Mouse (Mus musculus) right cerebral cortex, postnatal 10 days (tissue): Measurements from ENCODE around the gene Sox8.

Experiments
- DNase-seq, 2 experiments: peaks; one replicate each; pipeline ENCODE4 v3.0.0; 2021; ENCODE audit warnings: low spot score in 2 of 2

Gene Sox8

DNA sequence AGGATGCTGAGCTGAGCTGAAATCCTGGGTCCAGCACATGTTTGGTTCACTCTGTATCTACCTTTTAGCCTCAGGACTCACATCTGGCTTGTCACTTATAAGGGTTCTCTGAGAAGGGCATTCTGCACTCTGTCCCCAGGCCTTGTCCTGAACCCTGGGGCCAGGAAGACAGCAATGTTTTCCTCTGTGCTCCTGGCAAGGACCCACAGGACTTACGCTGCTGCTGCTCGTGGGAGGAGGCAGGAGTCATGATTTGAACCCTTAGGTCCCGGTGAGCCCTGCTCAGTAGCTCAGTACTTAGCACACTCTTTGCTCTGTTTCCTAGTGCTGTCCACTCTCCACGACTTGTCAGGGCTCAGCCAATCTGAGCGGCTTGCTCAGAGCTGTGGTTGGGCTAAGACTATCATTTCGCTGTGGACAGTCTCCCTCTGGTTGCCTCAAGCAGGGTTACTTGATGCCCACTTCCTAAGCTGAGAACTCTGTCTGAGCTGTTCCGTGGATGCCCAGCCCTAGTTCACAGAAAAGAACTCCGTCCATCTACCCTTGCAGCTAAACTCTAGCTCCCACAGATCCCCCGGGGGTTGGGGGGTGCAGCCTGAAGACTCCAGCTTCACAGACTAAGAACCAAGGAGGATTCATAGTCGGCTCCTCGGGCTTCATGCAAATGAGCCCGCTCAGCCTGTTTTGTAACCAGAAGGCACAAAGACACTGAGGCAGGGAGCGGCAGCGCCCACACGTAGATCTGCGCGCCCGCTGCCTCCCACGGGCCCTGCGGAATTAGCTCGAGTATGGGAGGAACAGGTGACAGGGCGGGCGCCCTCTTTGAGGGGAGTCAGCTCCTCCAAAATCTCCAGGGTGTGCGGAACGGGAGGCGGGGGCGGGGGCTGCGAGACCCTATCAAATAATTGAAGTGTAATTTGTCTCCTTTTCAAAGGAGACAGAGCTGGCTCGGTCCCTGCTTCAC is 14.5 kb downstream of the Sox8 start:
- DNase-seq: peak; percentile 89 to 93

DNA sequence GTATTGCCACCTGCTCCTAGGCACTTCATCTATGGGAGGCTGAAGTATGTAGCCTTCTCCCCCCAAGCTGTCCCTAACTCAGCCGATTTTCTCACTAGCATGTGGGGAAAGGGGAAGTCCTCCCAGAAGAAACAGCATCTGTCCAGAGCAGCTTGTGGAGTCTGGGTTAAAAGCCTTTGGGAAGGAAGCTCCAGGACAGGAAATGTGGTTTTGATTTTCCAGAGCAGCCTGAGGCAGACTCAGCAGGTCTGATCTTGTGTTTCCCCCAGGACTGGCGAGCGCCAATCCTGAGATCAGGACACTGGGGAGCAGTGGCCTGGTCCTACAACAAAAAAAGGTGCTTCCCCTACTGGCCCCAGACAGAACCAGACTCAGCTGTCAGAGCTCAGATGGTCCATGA is 15.3 kb downstream of the Sox8 start:
- DNase-seq: no peak

DNA sequence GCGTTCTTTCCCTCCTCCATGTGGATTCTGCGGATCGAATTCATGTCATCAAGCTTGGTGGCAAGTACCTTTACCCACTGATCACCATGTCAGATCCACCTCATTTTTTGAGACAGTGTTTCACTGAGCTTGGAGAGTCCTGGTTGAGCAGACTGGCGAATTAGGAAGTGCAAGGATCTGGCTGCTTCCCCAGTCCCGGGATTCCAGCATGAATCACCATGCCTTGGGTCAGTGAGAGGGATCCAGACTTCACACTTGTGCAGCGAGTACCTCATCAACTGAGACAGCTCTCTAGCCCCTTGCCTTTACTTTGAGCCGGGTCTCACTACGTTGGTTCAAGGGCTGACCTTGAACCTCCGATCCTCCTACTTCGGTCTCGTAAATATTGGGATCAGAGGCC is 19.2 kb downstream of the Sox8 start:
- no peak for DNase-seq

- DNase-seq: no peak
Measured at GRCm38 (mm10) chr17:25550020-25550419, 20.5 kb downstream of the Sox8 start.

GRCm38 (mm10) chr17:25547026-25547425 is 23.5 kb downstream of the Sox8 start:
- no peak for DNase-seq

DNA sequence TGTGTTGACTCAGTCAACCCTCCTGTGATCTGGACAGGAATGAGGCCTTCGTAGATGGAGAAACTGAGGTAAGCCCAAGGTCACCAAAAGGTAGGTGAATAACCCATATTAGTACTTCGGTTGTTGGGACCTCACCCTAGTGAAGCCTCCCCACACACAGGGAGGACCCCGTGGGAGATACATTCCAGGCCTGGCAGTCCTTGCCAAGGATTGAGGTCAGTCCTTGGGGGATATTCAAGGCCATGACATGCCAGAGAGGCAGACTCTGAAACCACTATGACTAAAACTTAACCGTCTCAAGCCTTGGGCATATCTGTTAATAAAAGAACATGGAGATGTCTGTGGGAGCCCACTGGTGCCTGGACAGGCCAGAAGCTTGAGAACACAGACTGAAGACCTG is 28.7 kb downstream of the Sox8 start:
- no peak for DNase-seq

DNA sequence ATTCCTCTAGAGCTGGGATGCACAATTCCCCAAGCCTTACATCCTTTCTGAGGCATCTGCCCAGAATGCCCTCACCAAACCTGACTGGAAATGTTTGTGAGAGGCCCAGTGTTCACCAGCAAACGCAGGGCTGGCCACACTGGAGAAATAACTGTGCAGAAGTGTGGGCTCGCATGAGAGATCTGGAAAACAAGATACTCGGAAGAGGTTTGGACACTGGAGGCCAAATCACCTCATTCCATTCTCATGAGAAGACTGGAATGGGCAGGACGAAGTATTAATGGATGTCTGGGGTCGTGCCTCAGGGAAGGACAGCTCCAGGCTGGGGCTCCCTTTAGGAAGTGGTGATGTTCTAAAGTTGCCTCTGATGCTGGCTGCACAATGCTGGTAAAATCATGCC is 29.8 kb downstream of the Sox8 start:
- DNase-seq: no peak

GRCm38 (mm10) chr17:25538945-25539875 is 31.3 kb downstream of the Sox8 start:
- peak; percentile 50 to 66 for DNase-seq

DNA sequence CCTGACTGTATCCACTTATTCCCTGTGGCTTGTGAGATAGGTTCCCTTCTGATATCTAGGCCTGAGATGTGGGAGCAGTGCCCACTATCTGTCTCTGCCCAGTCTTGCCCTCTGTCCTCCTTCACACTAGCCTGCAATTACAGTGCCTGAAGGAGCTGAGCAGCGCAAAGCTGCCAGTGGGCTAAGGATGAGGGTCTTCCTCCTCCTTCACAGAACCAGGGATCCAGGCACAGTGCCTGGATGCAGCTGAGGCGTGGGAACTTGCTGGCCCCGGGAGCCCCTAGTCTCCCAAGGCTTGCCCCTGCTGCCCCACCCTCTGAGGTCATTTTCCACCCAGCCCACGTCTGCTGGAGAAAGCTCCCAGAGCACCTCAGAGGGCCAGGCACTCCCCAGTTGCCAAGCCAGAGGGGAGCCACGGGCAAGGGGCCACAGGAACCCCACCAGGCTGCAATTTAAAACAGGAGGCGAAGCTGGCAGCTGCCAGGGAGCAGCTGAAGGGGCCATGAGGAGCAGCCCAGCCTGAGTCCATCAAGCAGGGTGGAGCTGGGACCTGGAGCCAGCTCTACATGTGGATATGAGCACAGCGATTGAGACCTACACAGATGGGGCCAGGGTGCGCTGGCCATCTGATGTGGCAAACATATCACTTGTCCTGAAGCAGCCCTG is 40.0 kb downstream of the Sox8 start:
- DNase-seq: peak; percentile 47 to 68

GRCm38 (mm10) chr17:25522080-25522479 is 48.4 kb downstream of the Sox8 start:
- DNase-seq: no peak

- DNase-seq: peak; percentile 43 to 52
Measured at GRCm38 (mm10) chr17:25520492-25520891, 50.0 kb downstream of the Sox8 start.

- DNase-seq: peak; percentile 71 to 79
Measured at GRCm38 (mm10) chr17:25519511-25519910, 51.0 kb downstream of the Sox8 start.

DNA sequence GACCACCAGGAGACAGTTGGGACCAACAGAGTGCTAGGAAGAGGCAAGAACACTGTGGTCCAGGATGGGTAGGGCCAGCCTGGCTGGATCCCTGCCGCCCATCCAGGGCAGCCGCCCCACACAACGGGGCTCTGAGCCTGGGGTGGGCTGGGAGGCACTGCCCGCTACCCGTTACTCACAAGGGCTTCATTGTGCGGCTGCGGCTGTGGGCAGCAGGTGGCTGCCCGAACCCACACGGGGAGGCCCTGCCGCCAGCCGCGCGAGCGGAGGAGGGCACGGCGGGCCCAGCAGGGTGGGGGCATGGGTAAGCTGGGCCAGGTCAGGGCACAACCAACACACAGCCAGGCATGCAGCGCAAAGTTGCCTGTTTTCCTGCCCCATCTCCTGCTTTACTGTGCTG is 52.3 kb downstream of the Sox8 start:
- DNase-seq: peak; percentile 75

DNA sequence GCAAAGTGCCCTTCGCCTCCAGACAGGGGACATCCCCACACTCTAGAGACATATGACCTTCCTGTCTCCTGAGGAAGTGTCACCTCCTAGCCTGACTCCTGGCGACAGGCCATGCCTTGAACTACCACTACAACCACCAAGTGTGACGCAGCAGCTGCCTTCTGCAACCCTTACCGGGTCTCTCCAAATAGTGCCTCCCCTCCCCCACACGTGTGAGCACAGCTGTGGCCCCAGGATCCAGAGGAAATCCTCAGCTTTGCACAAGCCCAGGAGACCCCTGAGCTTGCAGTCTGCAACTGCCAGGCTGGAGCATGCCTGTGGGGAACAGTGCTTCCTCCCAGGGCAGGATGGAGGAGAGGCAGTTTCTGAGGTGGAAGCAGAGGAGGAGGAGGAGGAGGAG is 54.2 kb downstream of the Sox8 start:
- DNase-seq: peak in 1 of 2 experiments; percentile 27
